Mouse (Mus musculus) olfactory bulb, adult 2 months (tissue): Measurements from ENCODE around the gene Mrm1. TPM values are rescaled to one million over a fixed set of nuclear protein-coding genes. Genes with fewer than 3 reads are reported as not detected.

Source experiments
- H3K27ac ChIP-seq: fragments of 200-500 bp; 2 replicates; pipeline ENCODE4 v1.5.1; 2012; ENCODE audit warnings: low read depth, low read length; ENCODE audit not compliant: insufficient read depth
- H3K4me1 ChIP-seq: fragments of 200-500 bp; 2 replicates; pipeline ENCODE4 v1.6.1; 2012; ENCODE audit warnings: low read length; ENCODE audit not compliant: control insufficient read depth, insufficient read depth
- H3K4me3 ChIP-seq: fragments of 200-500 bp; 2 replicates; pipeline ENCODE4 v1.5.1; 2012; ENCODE audit warnings: mild to moderate bottlenecking, low read depth, low read length, moderate library complexity; ENCODE audit not compliant: insufficient read depth
- CTCF ChIP-seq: fragments of 200-500 bp; IDR thresholded peaks from 2 replicates; pipeline ENCODE4 v1.5.1; 2012; ENCODE audit warnings: low read depth, mild to moderate bottlenecking, low read length, moderate library complexity; ENCODE audit not compliant: insufficient read depth
- POLR2A ChIP-seq: fragments of 200-500 bp; IDR thresholded peaks from 2 replicates; pipeline ENCODE4 v1.6.1; 2012; ENCODE audit warnings: mild to moderate bottlenecking, low read depth, low read length, moderate library complexity; ENCODE audit not compliant: insufficient read depth
- WGBS: fragments of 180-500 bp; shearing (Covaris S2); methylation state at CpG from one replicate; pipeline ENCODE4 v1.1.7; 2018; 5-methylcytosine and 5-hydroxymethylcytosine counted together
- polyA plus RNA-seq: library from polyadenylated mRNA; stranded (reverse); fragments of >200 nt; gene quantifications from 2 replicates; pipeline ENCODE4 v1.2.4, GENCODE M21; 2012; ENCODE audit warnings: low replicate concordance; ENCODE audit not compliant: missing spikeins, insufficient read depth, insufficient read length

Gene Mrm1
- polyA plus RNA-seq, 1 experiment = not detected

DNA sequence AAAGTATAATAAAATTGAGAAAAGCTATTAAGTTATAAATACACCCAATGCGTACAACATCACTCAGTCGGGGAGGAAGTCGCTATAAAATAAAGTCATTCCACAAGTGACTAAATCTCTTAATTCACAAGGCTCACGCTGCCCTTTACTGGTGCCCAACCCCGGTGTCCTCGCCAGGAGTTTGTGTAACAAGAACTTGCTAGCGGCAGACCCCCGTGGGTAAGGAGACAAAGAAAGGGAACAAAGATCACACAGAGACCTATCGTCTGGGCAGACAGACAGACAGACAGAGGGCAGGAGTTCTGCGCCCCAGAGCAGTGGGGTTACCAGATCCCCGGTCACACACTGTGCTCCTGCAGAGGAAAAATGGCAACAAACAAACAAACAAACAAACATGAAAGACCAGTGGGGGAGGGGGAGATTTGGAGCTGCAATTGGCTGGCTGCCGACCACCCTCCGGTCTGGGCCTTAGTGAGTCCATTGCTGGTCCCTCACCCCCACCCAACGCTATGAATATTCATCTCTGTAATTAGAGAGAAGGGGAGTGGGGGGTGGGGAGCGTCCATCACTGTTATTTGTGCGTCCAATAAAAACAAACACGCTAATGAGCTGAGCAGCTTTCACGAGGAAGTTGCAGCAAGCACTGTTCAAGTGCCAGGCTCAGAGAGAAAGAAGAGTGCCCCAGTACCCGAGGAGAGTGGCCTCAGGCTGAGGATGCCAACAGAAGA lies 39.0 kb downstream of the Mrm1 start:
- 2% methylated on average over 19 of the region's 19 CpGs for WGBS
- Histone ChIP-seq H3K4me1 (peaks cover 11% of the 10 kb centered on the region), H3K4me3 (no peak overlapping the region), H3K27ac (no peak overlapping the region)
- no peak for TF ChIP-seq POLR2A
- no peak for TF ChIP-seq CTCF

DNA sequence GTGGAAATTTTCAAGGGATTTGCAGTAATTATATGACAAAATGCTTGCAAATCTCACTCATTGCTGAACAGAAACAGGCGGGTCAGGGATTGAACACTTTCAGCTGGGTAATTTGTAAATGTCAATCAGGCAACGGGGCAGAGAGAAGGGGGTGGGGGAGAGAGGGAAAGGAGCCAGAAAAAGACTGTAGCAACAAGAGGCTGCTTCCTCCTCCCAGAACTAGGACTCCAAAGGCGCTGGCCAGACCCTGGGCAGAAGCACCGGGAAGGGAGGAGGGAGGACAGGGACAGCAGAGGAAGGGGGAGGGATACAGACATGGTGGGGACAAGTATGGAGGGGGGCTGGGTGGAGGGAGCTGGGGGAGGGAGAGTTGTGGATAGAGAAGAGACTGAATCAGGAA lies 43.8 kb downstream of the Mrm1 start:
- 8% methylated on average over 4 of the region's 4 CpGs for WGBS
- TF ChIP-seq POLR2A (no peak), CTCF (no peak)
- H3K4me1 ChIP-seq = peaks cover 5% of the 10 kb centered on the region
- H3K27ac ChIP-seq = no peak overlapping the region
- no peak overlapping the region for H3K4me3 ChIP-seq

DNA sequence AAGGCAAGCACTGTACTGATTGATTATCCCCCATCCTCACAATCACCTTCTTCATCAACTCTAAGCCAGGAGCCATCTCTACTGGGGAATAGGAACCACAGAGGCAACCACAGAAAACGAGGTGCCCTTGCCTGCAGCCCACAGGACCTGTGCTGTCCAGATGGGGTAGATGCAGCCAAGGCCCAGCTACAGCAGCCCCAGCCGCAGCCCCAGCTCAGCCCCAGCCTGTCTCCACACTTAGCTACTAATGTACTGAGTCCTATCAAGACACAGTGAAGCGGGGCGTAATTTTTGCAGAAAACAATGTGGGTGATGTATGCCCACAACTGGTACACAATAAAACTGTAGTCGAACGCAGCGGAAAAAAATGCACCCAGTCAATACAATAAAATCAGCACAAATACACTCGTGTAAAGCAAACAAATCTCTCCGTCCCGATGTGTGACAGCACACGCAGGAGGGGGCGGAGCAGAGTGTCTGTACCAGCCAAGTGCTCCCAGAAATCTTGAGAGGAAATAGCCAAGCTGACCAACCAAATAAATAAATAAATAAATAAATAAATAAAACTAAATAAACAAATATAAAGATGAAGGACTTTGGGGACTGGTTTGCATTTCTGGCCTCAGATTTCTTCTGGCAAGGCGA lies 44.3 kb downstream of the Mrm1 start:
- no peak for TF ChIP-seq POLR2A
- no peak for TF ChIP-seq CTCF
- no peaks in the 10 kb centered on the region for H3K4me1 ChIP-seq
- WGBS = 41% methylated on average over 13 of the region's 13 CpGs
- H3K4me3 ChIP-seq = no peak overlapping the region
- no peak overlapping the region for H3K27ac ChIP-seq

DNA sequence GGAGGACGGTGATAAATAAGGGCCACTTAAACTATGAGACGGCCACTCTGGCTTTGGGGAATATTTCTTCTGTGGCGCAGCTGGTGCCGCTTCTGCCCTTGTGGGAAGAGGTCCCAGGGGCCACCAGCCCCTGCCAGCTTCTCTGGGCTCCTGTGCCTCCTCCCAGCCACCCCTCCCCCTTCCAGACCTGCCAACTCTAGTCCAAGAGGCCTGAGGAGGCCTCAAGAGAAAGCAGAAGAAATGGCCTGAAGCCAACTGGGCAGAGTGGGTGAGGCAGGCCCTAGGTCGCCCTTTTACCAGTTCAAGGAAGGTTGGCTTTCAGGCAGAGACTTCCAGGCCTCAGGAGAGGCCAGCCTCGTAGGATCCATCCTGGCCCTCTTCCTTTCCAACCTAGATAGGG lies 51.4 kb downstream of the Mrm1 start:
- Histone ChIP-seq H3K27ac (no peak overlapping the region), H3K4me1 (peaks cover 4% of the 10 kb centered on the region; the same call in 1 of the 2 replicates), H3K4me3 (no peak overlapping the region)
- WGBS = 77% methylated on average over 6 of the region's 6 CpGs
- TF ChIP-seq POLR2A (no peak), CTCF (no peak)

DNA sequence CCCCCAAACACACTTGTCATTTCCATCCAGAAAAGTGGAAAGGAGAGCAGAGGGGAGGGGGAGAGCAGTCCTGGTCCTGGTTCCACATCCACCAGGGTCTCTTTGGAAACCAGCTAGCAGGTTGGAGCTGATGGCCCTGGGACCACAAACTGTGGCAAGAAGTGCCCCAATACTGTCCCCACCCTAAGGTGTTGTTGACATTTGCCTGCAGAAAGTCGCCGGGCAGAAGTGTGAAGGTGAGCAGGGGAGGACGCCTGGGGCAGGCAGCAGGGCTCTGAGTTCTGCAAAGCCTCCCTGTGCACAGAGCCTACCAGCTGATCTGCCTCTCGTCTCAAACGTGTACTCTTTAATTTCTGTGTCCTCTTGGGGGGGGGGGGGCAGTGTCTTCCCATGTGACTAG lies 54.2 kb downstream of the Mrm1 start:
- WGBS = 42% methylated on average over 5 of the region's 5 CpGs
- Histone ChIP-seq H3K4me1 (peaks cover 8% of the 10 kb centered on the region; the same call in 1 of the 2 replicates), H3K27ac (no peak overlapping the region), H3K4me3 (no peak overlapping the region)
- TF ChIP-seq POLR2A (no peak), CTCF (no peak)

DNA sequence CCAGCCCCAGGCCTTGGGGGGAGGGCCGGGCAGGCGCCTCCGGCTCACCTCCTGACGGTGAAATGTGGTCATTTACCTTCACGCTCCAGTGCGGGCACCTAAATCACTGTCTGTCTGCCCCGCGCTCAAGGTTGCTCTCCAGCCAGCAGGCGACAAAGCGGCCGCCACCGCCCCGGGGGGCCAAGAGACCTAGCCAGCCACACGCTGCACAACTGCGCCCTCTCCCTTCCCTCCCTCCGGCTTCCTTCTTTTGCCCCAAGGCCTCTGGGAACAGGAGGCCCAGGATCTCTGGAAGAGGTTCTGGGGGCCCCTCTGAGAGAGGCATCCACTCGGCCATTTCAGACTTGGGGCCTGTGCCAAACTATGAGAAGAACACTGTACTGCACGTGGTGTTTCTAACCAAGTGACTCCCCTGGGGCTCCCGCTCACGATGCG lies 54.8 kb downstream of the Mrm1 start:
- Histone ChIP-seq H3K27ac (no peak overlapping the region), H3K4me1 (peaks cover 8% of the 10 kb centered on the region; the same call in 1 of the 2 replicates), H3K4me3 (no peak overlapping the region)
- no peak for TF ChIP-seq CTCF
- no peak for TF ChIP-seq POLR2A
- 7% methylated on average over 21 of the region's 21 CpGs for WGBS

DNA sequence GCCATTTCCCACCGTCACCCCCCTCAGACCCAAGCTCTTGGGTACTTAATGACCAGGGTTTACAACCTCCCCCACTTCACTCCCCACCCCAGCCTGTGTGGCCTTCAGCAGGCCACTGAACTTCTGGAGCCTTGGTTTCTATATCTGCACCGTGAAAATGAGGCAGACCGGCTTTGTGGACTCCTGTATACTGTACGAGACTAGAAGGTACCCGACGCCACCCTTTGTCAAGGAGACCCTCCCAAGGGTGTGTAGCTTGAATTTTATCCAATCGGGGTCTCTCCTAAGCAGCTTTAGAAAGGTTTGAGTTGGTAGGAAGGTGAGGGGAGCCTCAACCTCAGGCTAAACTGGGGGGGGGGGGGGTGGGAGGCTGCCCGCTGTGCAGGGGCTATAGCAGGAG lies 55.2 kb downstream of the Mrm1 start:
- Histone ChIP-seq H3K4me3 (no peak overlapping the region), H3K4me1 (peaks cover 8% of the 10 kb centered on the region; the same call in 1 of the 2 replicates), H3K27ac (no peak overlapping the region)
- WGBS = 37% methylated on average over 8 of the region's 8 CpGs
- TF ChIP-seq POLR2A (no peak), CTCF (no peak)

Other genes with a start within 250 kb of the Mrm1 start
- not detected in 2 replicates for gene Dhrs11, start 9.5 kb upstream of the Mrm1 start, polyA plus RNA-seq
- 522 TPM in 1 of 2 replicates, not detected in the other for gene Ggnbp2, start 51.3 kb upstream of the Mrm1 start, polyA plus RNA-seq
- gene Myo19, start 60.6 kb upstream of the Mrm1 start, polyA plus RNA-seq = not detected in 2 replicates
- gene Pigw, start 60.8 kb upstream of the Mrm1 start, polyA plus RNA-seq = not detected in 2 replicates
- gene Znhit3, start 96.9 kb upstream of the Mrm1 start, polyA plus RNA-seq = not detected in 2 replicates
- not detected in 2 replicates for gene Car4, start 138.3 kb upstream of the Mrm1 start, polyA plus RNA-seq